Mouse (Mus musculus): ENCODE measurements around the gene Pcgf5. TPM values are rescaled to one million over a fixed set of nuclear protein-coding genes. Genes with fewer than 3 reads are reported as not detected.
A peak's percentile ranks its signal among the peaks of the same experiment; 100 is the strongest.
"Not testable (repeated sequence)": the region's sequence is repeated elsewhere in the genome, so short reads cannot be mapped to it uniquely, and the experiment has no call there.

Gene Pcgf5
- polyA plus RNA-seq, 1 experiment from 2014 or later: 14.3 TPM

DNA sequence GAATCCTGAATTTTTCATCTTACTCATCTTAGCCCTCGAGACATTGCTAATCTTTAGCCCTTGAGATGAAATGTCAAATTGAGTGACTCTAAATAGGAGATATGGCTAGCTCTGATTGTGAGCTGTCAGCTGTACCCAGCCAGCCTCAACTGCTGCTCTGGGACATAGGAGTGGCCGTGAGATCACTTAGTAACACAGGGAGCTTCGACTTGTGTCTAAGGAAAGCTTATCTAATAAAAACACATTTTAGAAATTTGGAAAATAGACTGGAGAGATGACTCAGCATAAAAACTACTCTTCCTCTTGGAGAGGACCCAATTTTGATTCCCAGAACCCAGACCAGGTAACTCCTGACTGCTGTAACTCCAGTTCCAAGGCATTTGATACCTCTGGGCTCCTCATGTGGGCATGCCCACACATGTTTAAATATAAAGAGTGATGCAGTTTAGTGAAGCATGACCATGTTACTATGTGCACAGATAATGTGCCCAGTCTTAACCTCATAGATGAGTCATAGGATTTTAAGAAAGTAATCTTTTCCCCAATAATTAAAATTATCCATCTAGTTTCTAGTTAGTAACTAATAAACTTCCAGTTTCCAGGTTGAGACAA lies 103.0 kb downstream of the Pcgf5 start:
- WGBS: 70% methylated on average over 3 of the region's 3 CpGs
- no peak overlapping the region for H3K4me2 ChIP-seq (replicated peaks; ENCODE audit: low read depth)
- no peak for DNase-seq (ENCODE audit: low spot score)
- no peaks in the 10 kb centered on the region for H3K36me3 ChIP-seq (ENCODE audit: control insufficient read depth, insufficient read depth, low read length)
- no peaks in the 10 kb centered on the region for H3K4me1 ChIP-seq (replicated peaks; ENCODE audit: control insufficient read depth, insufficient read depth)
- H3K27ac ChIP-seq (replicated peaks): no peak overlapping the region
- no peak overlapping the region for H3K9ac ChIP-seq (ENCODE audit: low read length)
- no peak for TF ChIP-seq CTCF (IDR thresholded peaks at IDR 0.05; ENCODE audit: low read depth)
- no peak for TF ChIP-seq EP300 (optimal IDR thresholded peaks at IDR 0.05)
- no peaks in the 10 kb centered on the region for H3K9me3 ChIP-seq (ENCODE audit: control insufficient read depth, low read length)
- H3K27me3 ChIP-seq (ENCODE audit: control insufficient read depth, insufficient read depth, low read length): no peaks in the 10 kb centered on the region
- ATAC-seq (ENCODE audit: low FRiP score, low TSS enrichment): no peak
- no peak overlapping the region for H3K4me3 ChIP-seq (ENCODE audit: low read depth, low read length)

DNA sequence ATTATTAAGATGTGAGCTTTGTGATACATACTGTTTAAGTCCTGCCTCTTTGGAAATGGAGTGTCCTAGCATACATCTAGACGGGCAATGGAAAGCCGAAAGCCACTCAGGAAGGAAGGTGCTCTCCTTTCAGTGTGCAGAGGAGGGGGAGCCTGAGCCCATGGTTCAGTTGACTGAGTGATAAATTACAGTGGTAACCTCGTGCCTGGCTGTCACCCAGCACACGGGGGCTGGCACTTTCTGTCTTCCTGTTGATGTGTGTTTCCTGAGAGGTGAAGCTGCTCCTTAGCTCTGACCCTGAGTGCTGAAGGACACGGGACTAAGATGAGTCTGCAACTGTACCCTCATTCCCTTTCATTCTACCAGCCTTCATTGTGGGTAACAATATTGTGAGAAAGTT lies 103.6 kb downstream of the Pcgf5 start:
- Histone ChIP-seq H3K9ac (ENCODE audit: low read length) (no peak overlapping the region), H3K27me3 (ENCODE audit: control insufficient read depth, insufficient read depth, low read length) (no peaks in the 10 kb centered on the region), H3K27ac (replicated peaks) (no peak overlapping the region), H3K9me3 (ENCODE audit: control insufficient read depth, low read length) (no peaks in the 10 kb centered on the region), H3K4me3 (ENCODE audit: low read depth, low read length) (no peak overlapping the region), H3K36me3 (ENCODE audit: control insufficient read depth, insufficient read depth, low read length) (no peaks in the 10 kb centered on the region), H3K4me2 (replicated peaks; ENCODE audit: low read depth) (no peak overlapping the region), H3K4me1 (replicated peaks; ENCODE audit: control insufficient read depth, insufficient read depth) (no peaks in the 10 kb centered on the region)
- DNase-seq (ENCODE audit: low spot score) (no peak), ATAC-seq (ENCODE audit: low FRiP score, low TSS enrichment) (no peak)
- WGBS: 42% methylated on average over 5 of the region's 5 CpGs
- TF ChIP-seq EP300 (optimal IDR thresholded peaks at IDR 0.05): no peak
- no peak for TF ChIP-seq CTCF (IDR thresholded peaks at IDR 0.05; ENCODE audit: low read depth)

DNA sequence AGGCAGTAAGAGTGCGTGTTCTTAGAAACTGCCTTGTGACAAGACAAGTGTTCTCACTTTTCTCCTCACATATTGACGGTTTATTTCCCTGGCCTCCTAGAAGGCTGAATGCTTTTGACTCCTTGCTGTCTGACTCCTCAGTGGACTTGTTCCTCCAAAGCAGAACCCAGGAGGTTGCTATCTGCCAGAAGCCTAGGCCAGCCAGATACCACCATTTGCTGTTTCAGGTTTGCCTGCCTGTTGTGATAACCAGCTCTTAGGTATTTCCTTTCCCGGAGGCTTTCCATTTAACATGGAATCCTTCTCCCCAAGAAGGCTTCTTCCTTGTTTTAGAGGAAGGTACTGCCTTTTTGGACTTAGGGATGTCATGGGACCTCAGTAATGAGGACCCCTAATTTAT lies 104.1 kb downstream of the Pcgf5 start:
- H3K4me2 ChIP-seq (replicated peaks; ENCODE audit: low read depth); ATAC-seq (ENCODE audit: low FRiP score, low TSS enrichment); H3K27me3 ChIP-seq (ENCODE audit: control insufficient read depth, insufficient read depth, low read length); H3K4me1 ChIP-seq (replicated peaks; ENCODE audit: control insufficient read depth, insufficient read depth); H3K9ac ChIP-seq (ENCODE audit: low read length); H3K36me3 ChIP-seq (ENCODE audit: control insufficient read depth, insufficient read depth, low read length); H3K9me3 ChIP-seq (ENCODE audit: control insufficient read depth, low read length); DNase-seq (ENCODE audit: low spot score); H3K27ac ChIP-seq (replicated peaks); H3K4me3 ChIP-seq (ENCODE audit: low read depth, low read length): not testable (repeated sequence)
- 66% methylated on average over 3 of the region's 3 CpGs for WGBS

DNA sequence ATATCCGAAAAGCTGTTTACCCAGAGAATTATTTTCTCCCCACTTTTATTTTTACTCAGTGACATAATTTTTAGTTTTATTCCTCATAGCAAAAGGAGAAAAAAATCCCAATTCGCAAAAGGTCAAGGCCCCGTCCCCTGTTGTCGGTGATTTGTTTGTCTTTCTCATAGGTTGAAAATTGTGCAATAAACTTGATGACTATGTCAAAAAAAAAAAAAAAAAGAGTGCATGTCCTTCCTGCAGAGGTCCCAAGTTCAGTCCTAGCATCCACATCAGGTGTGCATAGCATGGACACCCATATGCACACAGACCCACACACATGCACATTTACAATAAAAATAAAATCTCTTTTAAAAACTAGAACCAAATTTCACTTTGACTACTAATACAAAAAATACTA lies 105.3 kb downstream of the Pcgf5 start:
- H3K4me2 ChIP-seq (replicated peaks; ENCODE audit: low read depth): no peak overlapping the region
- no peak overlapping the region for H3K4me3 ChIP-seq (ENCODE audit: low read depth, low read length)
- H3K27ac ChIP-seq (replicated peaks): no peak overlapping the region
- H3K27me3 ChIP-seq (ENCODE audit: control insufficient read depth, insufficient read depth, low read length): no peaks in the 10 kb centered on the region
- DNase-seq (ENCODE audit: low spot score) (no peak), ATAC-seq (ENCODE audit: low FRiP score, low TSS enrichment) (no peak)
- no peaks in the 10 kb centered on the region for H3K36me3 ChIP-seq (ENCODE audit: control insufficient read depth, insufficient read depth, low read length)
- H3K9ac ChIP-seq (ENCODE audit: low read length): no peak overlapping the region
- TF ChIP-seq EP300 (optimal IDR thresholded peaks at IDR 0.05) (no peak), CTCF (IDR thresholded peaks at IDR 0.05; ENCODE audit: low read depth) (no peak)
- H3K9me3 ChIP-seq (ENCODE audit: control insufficient read depth, low read length): no peaks in the 10 kb centered on the region
- no peaks in the 10 kb centered on the region for H3K4me1 ChIP-seq (replicated peaks; ENCODE audit: control insufficient read depth, insufficient read depth)
- 80% methylated on average over 4 of the region's 4 CpGs for WGBS

DNA sequence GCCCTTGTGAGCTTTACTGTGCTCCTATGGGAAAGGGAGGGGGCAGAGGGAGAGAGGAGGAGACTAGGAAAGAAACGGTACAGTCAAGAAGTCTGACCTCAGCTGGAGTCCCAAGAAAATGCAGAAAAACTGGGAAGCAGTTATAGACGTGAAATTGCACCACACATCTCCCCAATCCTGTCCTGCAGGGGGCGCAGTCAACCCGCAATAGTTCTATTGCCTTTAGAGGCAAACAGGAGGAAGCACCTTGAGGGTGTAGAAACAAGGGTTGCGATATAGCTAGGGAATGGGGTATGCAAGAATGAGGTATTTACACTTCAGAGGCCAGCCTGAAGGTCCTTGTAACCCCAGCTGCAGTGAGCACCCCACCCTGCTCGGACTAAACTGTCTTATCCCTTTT lies 122.0 kb downstream of the Pcgf5 start:
- Histone ChIP-seq H3K9ac (ENCODE audit: low read length) (no peak overlapping the region), H3K4me1 (replicated peaks; ENCODE audit: control insufficient read depth, insufficient read depth) (no peaks in the 10 kb centered on the region), H3K36me3 (ENCODE audit: control insufficient read depth, insufficient read depth, low read length) (no peaks in the 10 kb centered on the region), H3K9me3 (ENCODE audit: control insufficient read depth, low read length) (no peaks in the 10 kb centered on the region), H3K27me3 (ENCODE audit: control insufficient read depth, insufficient read depth, low read length) (no peaks in the 10 kb centered on the region), H3K4me3 (ENCODE audit: low read depth, low read length) (no peak overlapping the region), H3K4me2 (replicated peaks; ENCODE audit: low read depth) (no peak overlapping the region), H3K27ac (replicated peaks) (no peak overlapping the region)
- DNase-seq (ENCODE audit: low spot score) (peak; percentile 82), ATAC-seq (ENCODE audit: low FRiP score, low TSS enrichment) (peak; percentile 49; the same call in 1 of the 2 replicates)
- TF ChIP-seq CTCF (IDR thresholded peaks at IDR 0.05; ENCODE audit: low read depth): peak; percentile 78
- TF ChIP-seq EP300 (optimal IDR thresholded peaks at IDR 0.05): no peak
- WGBS: 11% methylated on average over 6 of the region's 6 CpGs

DNA sequence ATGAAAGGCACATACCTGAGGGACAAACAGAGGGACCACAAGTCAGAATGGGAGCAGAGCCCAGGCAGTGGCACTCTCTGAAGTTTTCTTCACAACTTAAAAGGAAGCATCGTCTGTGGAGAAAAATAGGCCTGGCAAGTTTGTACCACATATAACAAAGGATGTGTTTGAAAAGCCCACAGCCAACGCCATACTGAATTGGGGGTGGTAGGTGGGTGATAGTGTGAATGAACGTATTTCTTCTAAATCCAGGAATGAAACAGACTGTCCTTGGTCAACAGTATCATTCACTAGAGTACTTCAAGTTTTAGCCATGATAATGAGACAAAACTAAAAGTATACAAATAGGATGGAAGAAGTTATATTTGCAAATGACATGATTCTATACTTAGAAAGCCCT lies 123.2 kb downstream of the Pcgf5 start:
- no peak for DNase-seq (ENCODE audit: low spot score)
- WGBS: 81% methylated on average over 3 of the region's 3 CpGs
- ATAC-seq (ENCODE audit: low FRiP score, low TSS enrichment): no peak
- no peak overlapping the region for H3K9ac ChIP-seq (ENCODE audit: low read length)
- H3K36me3 ChIP-seq (ENCODE audit: control insufficient read depth, insufficient read depth, low read length): no peaks in the 10 kb centered on the region
- H3K4me3 ChIP-seq (ENCODE audit: low read depth, low read length): no peak overlapping the region
- no peaks in the 10 kb centered on the region for H3K9me3 ChIP-seq (ENCODE audit: control insufficient read depth, low read length)
- no peak overlapping the region for H3K27ac ChIP-seq (replicated peaks)
- H3K4me2 ChIP-seq (replicated peaks; ENCODE audit: low read depth): no peak overlapping the region
- H3K4me1 ChIP-seq (replicated peaks; ENCODE audit: control insufficient read depth, insufficient read depth): no peaks in the 10 kb centered on the region
- no peak for TF ChIP-seq CTCF (IDR thresholded peaks at IDR 0.05; ENCODE audit: low read depth)
- no peak for TF ChIP-seq EP300 (optimal IDR thresholded peaks at IDR 0.05)
- no peaks in the 10 kb centered on the region for H3K27me3 ChIP-seq (ENCODE audit: control insufficient read depth, insufficient read depth, low read length)

All from stomach, postnatal 0 days (tissue).